Mouse (Mus musculus) common myeloid progenitor, adult 5-6 weeks (primary cell): ENCODE measurements around the gene Chchd5. TPM values are rescaled to one million over a fixed set of nuclear protein-coding genes. Genes with fewer than 3 reads are reported as not detected.

Source experiments
- ATAC-seq: replicated peaks from 2 replicates; pipeline ENCODE4 v1.8.0; 2016; ENCODE audit warnings: low read depth, mild to moderate bottlenecking, moderate TSS enrichment, inconsistent platforms; ENCODE audit not compliant: poor library complexity, severe bottlenecking
- total RNA-seq: library from RNA; stranded (forward); fragments of 200-1000, 187-1606 nt; gene quantifications from 2 replicates; pipeline ENCODE4 v1.2.3, GENCODE M21; 2017

Gene Chchd5
- total RNA-seq, 1 experiment from 2014 or later, result 14.5 TPM

- no peak for ATAC-seq
Measured at GRCm38 (mm10) chr2:129150386-129150785, 20.9 kb downstream of the Chchd5 start.

GRCm38 (mm10) chr2:129151111-129151510 lies 21.6 kb downstream of the Chchd5 start:
- ATAC-seq, result no peak

GRCm38 (mm10) chr2:129152751-129153150 lies 23.3 kb downstream of the Chchd5 start:
- no peak for ATAC-seq

- ATAC-seq, result peak; percentile 65; the same call in 1 of the 2 replicates
Measured at GRCm38 (mm10) chr2:129164815-129165214, 35.3 kb downstream of the Chchd5 start.

- 0 out of 2 replicates have a peak, but pooled peaks have one; percentile 36 for ATAC-seq
Measured at GRCm38 (mm10) chr2:129166466-129167463, 37.3 kb downstream of the Chchd5 start.

- ATAC-seq, result no peak
Measured at GRCm38 (mm10) chr2:129173386-129173785, 43.9 kb downstream of the Chchd5 start.

GRCm38 (mm10) chr2:129174474-129174873 lies 45.0 kb downstream of the Chchd5 start:
- peak; percentile 88 for ATAC-seq

- ATAC-seq, result peak; percentile 53
Measured at GRCm38 (mm10) chr2:129175636-129176035, 46.1 kb downstream of the Chchd5 start.

- ATAC-seq, result no peak
Measured at GRCm38 (mm10) chr2:129176676-129177420, 47.3 kb downstream of the Chchd5 start.

- no peak for ATAC-seq
Measured at GRCm38 (mm10) chr2:129177661-129178060, 48.2 kb downstream of the Chchd5 start.

- ATAC-seq, result no peak
Measured at GRCm38 (mm10) chr2:129178182-129178908, 48.8 kb downstream of the Chchd5 start.

GRCm38 (mm10) chr2:129179946-129180853 lies 50.7 kb downstream of the Chchd5 start:
- peak; percentile 85 for ATAC-seq

GRCm38 (mm10) chr2:129181509-129181908 lies 52.0 kb downstream of the Chchd5 start:
- ATAC-seq, result no peak

- no peak for ATAC-seq
Measured at GRCm38 (mm10) chr2:129182412-129182811, 52.9 kb downstream of the Chchd5 start.

- peak; percentile 27 for ATAC-seq
Measured at GRCm38 (mm10) chr2:129183561-129184031, 54.1 kb downstream of the Chchd5 start.
